Mouse (Mus musculus): ENCODE measurements around the gene Usp9x. TPM values are rescaled to one million over a fixed set of nuclear protein-coding genes. Genes with fewer than 3 reads are reported as not detected.

The Usp9x gene
- polyA plus RNA-seq, 1 experiment, result 14.3 TPM

DNA sequence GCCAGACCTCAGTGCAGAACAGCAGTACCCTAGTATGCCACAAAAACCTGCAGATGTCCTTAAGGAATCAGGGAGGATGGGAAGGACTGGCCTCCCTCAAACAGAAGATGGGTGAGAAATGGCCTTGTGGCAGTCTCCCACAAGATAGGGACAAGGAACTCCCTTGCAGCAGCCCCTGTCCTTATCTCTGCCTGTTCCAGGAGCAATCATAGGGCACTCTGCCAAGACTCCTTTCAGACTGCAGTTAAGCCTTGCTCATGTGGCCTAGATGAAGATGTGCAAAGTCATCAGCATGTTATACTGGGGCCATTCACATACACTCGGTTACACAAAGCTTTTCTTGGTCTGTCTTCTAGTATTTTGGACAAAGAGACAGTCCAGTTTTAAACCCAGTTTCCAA is 16.7 kb upstream of the Usp9x start:
- no peaks in the 10 kb centered on the region for H3K36me3 ChIP-seq (ENCODE audit: control insufficient read depth, insufficient read depth, low read length)
- H3K4me3 ChIP-seq (ENCODE audit: control insufficient read depth, low read depth, low read length), result no peak overlapping the region
- H3K27ac ChIP-seq (ENCODE audit: control insufficient read depth, insufficient read depth, low read depth, low read length), result no peak overlapping the region
- TF ChIP-seq CTCF (IDR thresholded peaks at IDR 0.05; ENCODE audit: control insufficient read depth, insufficient read depth, insufficient replicate concordance, low read depth, low read length) (no peak), POLR2A (IDR thresholded peaks at IDR 0.05; ENCODE audit: control insufficient read depth, low read depth, low read length) (no peak)
- H3K27me3 ChIP-seq (ENCODE audit: control insufficient read depth, insufficient read depth, low read length), result no peaks in the 10 kb centered on the region
- no peaks in the 10 kb centered on the region for H3K4me1 ChIP-seq (ENCODE audit: control insufficient read depth, insufficient read depth, low read length)

DNA sequence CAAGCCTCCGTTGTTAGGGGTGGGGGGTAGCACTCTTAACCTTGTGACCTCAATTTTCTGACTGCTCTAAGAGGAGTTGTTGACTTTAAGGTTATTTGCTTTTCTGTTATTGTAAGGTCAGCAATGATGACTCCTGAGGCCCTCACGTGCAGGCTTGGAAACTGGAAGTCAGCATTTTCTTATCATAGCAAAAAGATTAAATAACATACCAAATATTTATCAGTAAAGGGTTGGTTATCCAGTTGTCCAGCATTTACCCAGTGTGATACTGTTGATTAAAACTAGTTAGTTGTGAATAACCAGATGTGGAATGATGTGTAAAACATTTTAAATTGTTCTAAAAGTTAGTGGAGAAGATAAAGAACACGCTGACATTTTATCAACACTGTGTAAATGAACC is 9.3 kb upstream of the Usp9x start:
- Histone ChIP-seq H3K27me3 (ENCODE audit: control insufficient read depth, insufficient read depth, low read length) (no peaks in the 10 kb centered on the region), H3K36me3 (ENCODE audit: control insufficient read depth, insufficient read depth, low read length) (no peaks in the 10 kb centered on the region), H3K4me1 (ENCODE audit: control insufficient read depth, insufficient read depth, low read length) (no peaks in the 10 kb centered on the region), H3K4me3 (ENCODE audit: control insufficient read depth, low read depth, low read length) (no peak overlapping the region), H3K27ac (ENCODE audit: control insufficient read depth, insufficient read depth, low read depth, low read length) (no peak overlapping the region)
- TF ChIP-seq POLR2A (IDR thresholded peaks at IDR 0.05; ENCODE audit: control insufficient read depth, low read depth, low read length) (no peak), CTCF (IDR thresholded peaks at IDR 0.05; ENCODE audit: control insufficient read depth, insufficient read depth, insufficient replicate concordance, low read depth, low read length) (no peak)

DNA sequence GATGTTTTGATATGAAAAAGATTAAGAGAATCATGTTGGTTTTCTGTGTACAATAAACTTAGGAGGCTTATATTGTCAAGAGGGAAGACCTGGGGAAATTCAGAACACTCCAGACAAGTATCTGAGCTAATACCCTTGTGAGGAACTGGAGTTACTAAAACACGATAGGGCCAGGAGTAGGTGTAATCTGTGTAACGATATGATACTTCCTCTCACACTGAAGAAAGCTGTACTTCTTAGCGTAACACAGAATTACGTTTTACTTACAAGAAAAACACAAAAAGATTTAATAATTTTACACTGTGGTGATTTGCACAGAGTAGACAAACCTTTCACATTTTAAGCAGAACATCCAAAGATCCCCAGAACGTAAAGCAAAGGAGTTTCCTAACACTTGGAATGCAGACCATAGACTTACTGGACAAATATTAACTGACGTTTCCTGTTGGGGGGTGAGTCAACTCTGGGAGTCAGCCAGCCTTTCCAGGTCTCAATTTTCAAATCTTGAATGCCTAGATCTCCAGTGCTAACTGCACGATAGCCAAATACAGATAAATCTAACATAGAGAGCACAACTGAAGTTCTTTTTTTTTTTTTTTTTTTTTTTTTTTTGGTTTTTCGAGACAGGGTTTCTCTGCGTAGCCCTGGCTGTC is 6.9 kb upstream of the Usp9x start:
- Histone ChIP-seq H3K4me3 (ENCODE audit: control insufficient read depth, low read depth, low read length) (no peak overlapping the region), H3K27me3 (ENCODE audit: control insufficient read depth, insufficient read depth, low read length) (no peaks in the 10 kb centered on the region), H3K27ac (ENCODE audit: control insufficient read depth, insufficient read depth, low read depth, low read length) (no peak overlapping the region), H3K4me1 (ENCODE audit: control insufficient read depth, insufficient read depth, low read length) (no peaks in the 10 kb centered on the region), H3K36me3 (ENCODE audit: control insufficient read depth, insufficient read depth, low read length) (no peaks in the 10 kb centered on the region)
- TF ChIP-seq CTCF (IDR thresholded peaks at IDR 0.05; ENCODE audit: control insufficient read depth, insufficient read depth, insufficient replicate concordance, low read depth, low read length), result no peak

- no peaks in the 10 kb centered on the region for H3K27me3 ChIP-seq (ENCODE audit: control insufficient read depth, insufficient read depth, low read length)
- no peaks in the 10 kb centered on the region for H3K4me1 ChIP-seq (ENCODE audit: control insufficient read depth, insufficient read depth, low read length)
- H3K27ac ChIP-seq (ENCODE audit: control insufficient read depth, insufficient read depth, low read depth, low read length), result no peak overlapping the region
- H3K36me3 ChIP-seq (ENCODE audit: control insufficient read depth, insufficient read depth, low read length), result no peaks in the 10 kb centered on the region
- TF ChIP-seq POLR2A (IDR thresholded peaks at IDR 0.05; ENCODE audit: control insufficient read depth, low read depth, low read length) (no peak), CTCF (IDR thresholded peaks at IDR 0.05; ENCODE audit: control insufficient read depth, insufficient read depth, insufficient replicate concordance, low read depth, low read length) (no peak)
- peak overlapping the region; percentile 95 for H3K4me3 ChIP-seq (ENCODE audit: control insufficient read depth, low read depth, low read length)
Measured at GRCm38 (mm10) chrX:13070206-13070572, 1.1 kb upstream of the Usp9x start.

DNA sequence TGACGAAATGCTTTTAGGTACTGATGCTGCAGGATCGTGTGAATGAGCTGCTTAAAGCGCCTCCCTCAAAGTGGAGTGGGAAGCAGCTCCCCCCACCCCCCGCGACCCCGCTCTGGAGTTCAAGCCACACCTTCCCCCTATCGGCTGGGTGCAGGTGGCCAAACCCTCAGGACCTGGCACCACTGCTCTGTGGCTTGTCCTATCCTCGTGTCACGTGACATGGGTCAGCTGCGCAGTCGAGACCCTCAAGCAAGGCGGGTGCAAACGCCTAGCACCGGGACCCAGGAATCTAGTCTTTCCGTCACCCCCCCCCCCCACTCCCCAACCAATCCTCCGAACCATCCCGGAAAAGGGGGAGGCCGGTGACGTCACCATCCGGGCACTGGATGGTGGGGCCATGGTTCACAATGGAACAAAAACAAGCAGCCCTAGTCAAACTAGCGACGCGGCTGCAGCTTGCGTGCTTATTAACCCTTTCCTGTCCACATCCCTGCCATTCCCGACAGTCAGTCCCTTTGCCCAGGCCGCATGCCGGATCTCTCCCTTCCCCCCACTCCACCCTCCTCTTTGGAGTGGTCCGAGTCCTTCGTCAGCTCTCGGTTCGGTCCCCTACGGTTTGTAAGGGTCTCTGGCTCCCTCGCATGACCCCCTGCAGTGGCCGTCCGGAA is 591 bp upstream of the Usp9x start:
- Histone ChIP-seq H3K27ac (ENCODE audit: control insufficient read depth, insufficient read depth, low read depth, low read length) (peak overlapping the region; percentile 99), H3K4me3 (ENCODE audit: control insufficient read depth, low read depth, low read length) (peak overlapping the region; percentile 95), H3K4me1 (ENCODE audit: control insufficient read depth, insufficient read depth, low read length) (no peaks in the 10 kb centered on the region), H3K36me3 (ENCODE audit: control insufficient read depth, insufficient read depth, low read length) (no peaks in the 10 kb centered on the region), H3K27me3 (ENCODE audit: control insufficient read depth, insufficient read depth, low read length) (no peaks in the 10 kb centered on the region)
- TF ChIP-seq POLR2A (IDR thresholded peaks at IDR 0.05; ENCODE audit: control insufficient read depth, low read depth, low read length) (no peak), CTCF (IDR thresholded peaks at IDR 0.05; ENCODE audit: control insufficient read depth, insufficient read depth, insufficient replicate concordance, low read depth, low read length) (no peak)

DNA sequence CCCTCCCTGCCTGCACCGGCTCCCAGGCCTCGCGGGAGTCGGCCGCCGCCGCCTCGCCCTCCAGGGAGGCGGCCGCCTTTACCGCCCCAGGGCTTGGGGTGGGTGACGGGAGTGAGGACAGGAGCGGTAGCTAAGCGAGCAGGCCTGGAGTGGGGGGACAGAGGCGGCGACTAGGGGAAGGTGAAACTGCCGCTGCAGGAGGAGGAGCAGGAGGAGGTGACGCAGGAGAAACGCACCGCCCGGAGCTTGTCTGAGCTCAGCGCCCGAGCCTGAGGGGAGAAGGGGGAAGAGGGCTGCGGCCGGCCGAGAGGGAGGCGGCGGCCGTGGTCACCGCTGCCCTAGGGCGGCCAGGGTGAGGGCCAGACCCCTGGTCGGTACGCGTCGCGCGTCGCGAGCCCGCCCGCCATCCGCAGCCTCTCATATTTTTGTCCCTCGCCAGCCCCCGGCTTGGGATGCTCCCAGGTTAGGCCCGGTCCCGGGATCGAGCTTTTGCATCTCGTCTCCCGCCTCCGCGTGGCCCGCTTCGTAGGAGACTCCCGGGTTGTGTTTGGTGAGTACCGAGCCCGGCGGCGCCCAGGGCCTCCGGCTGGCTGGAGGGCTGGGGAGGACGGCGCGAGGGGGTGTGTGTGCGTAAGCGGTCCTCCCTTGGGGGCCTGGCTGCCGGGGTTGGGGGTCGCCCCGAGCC is 620 bp downstream of the Usp9x start:
- Histone ChIP-seq H3K4me1 (ENCODE audit: control insufficient read depth, insufficient read depth, low read length) (no peaks in the 10 kb centered on the region), H3K27ac (ENCODE audit: control insufficient read depth, insufficient read depth, low read depth, low read length) (peak overlapping the region; percentile 85), H3K4me3 (ENCODE audit: control insufficient read depth, low read depth, low read length) (peak overlapping the region; percentile 83), H3K27me3 (ENCODE audit: control insufficient read depth, insufficient read depth, low read length) (no peaks in the 10 kb centered on the region), H3K36me3 (ENCODE audit: control insufficient read depth, insufficient read depth, low read length) (no peaks in the 10 kb centered on the region)
- TF ChIP-seq POLR2A (IDR thresholded peaks at IDR 0.05; ENCODE audit: control insufficient read depth, low read depth, low read length), result no peak
- no peak for TF ChIP-seq CTCF (IDR thresholded peaks at IDR 0.05; ENCODE audit: control insufficient read depth, insufficient read depth, insufficient replicate concordance, low read depth, low read length)

DNA sequence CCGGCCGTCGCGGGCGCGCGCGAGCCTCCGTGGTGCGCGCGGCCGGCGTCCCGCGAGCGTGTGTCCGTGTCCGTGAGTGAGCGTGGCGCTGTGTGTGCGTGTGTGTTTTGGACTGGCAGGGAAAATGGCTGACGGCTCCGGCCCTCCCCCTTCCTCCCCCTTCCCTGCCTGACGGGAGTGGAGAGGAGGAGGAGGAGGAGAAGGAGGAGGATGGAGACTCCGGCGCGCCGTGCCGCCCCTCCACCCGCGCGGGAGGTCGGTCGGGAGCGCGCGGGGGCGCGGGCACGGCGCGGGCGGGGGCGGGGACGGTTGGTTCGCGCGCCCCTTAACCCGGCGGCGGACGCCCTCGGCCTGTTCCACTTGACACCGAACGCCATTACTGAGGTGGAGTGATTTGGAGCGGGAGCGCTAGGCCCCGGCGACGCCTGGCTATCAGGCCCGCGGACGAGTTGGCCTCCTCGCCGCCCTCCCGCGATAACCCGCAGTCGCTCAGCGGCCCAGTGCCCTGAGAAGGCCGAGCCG is 1.2 kb downstream of the Usp9x start:
- TF ChIP-seq CTCF (IDR thresholded peaks at IDR 0.05; ENCODE audit: control insufficient read depth, insufficient read depth, insufficient replicate concordance, low read depth, low read length) (no peak), POLR2A (IDR thresholded peaks at IDR 0.05; ENCODE audit: control insufficient read depth, low read depth, low read length) (no peak; the same call in 1 of the 2 replicates)

More for the DNA sequence above, 1.2 kb downstream of the Usp9x start:
- Histone ChIP-seq H3K4me1 (ENCODE audit: control insufficient read depth, insufficient read depth, low read length) (no peaks in the 10 kb centered on the region), H3K4me3 (ENCODE audit: control insufficient read depth, low read depth, low read length) (peak overlapping the region; percentile 83), H3K27ac (ENCODE audit: control insufficient read depth, insufficient read depth, low read depth, low read length) (peak overlapping the region; percentile 85), H3K27me3 (ENCODE audit: control insufficient read depth, insufficient read depth, low read length) (no peaks in the 10 kb centered on the region), H3K36me3 (ENCODE audit: control insufficient read depth, insufficient read depth, low read length) (no peaks in the 10 kb centered on the region)

Data from testis, adult 2 months (tissue).